Mouse (Mus musculus) kidney, embryonic 16.5 days (tissue): ENCODE measurements around the gene Elmod1. TPM values are rescaled to one million over a fixed set of nuclear protein-coding genes. Genes with fewer than 3 reads are reported as not detected.

ENCODE experiments used
- ATAC-seq: fragments of 200-750 bp; cut with Nextera tagmentation; 2 replicates; pipeline ENCODE4 v1.8.0; 2017; ENCODE audit warnings: moderate TSS enrichment; ENCODE audit not compliant: low FRiP score, low TSS enrichment
- H3K27ac ChIP-seq: fragments of 300-500 bp; sonication (generic); 2 replicates; pipeline ENCODE4 v1.5.1; 2014; ENCODE audit warnings: low read length
- H3K27me3 ChIP-seq: fragments of 300-500 bp; sonication (generic); 2 replicates; pipeline ENCODE4 v1.6.1; 2014; ENCODE audit warnings: low read length, control low read depth, mixed read lengths; ENCODE audit not compliant: insufficient read depth
- H3K36me3 ChIP-seq: fragments of 300-500 bp; sonication (generic); 2 replicates; pipeline ENCODE4 v1.6.1; 2014; ENCODE audit warnings: low read length, control low read depth, mixed read lengths; ENCODE audit not compliant: insufficient read depth
- H3K4me1 ChIP-seq: fragments of 300-500 bp; sonication (generic); 2 replicates; pipeline ENCODE4 v1.6.1; 2014; ENCODE audit warnings: low read length, control low read depth, mixed read lengths; ENCODE audit not compliant: insufficient read depth
- H3K4me2 ChIP-seq: fragments of 300-500 bp; sonication (generic); replicated peaks from 2 replicates; pipeline ENCODE4 v1.6.1; 2014; ENCODE audit warnings: low read depth, low read length
- H3K4me3 ChIP-seq: fragments of 300-500 bp; sonication (generic); 2 replicates; pipeline ENCODE4 v1.5.1; 2014; ENCODE audit warnings: mild to moderate bottlenecking, low read length
- H3K9ac ChIP-seq: fragments of 300-500 bp; sonication (generic); replicated peaks from 2 replicates; pipeline ENCODE4 v1.6.1; 2014; ENCODE audit warnings: low read length
- H3K9me3 ChIP-seq: fragments of 300-500 bp; sonication (generic); 2 replicates; pipeline ENCODE4 v1.6.1; 2016; ENCODE audit warnings: low read length, control low read depth
- WGBS: fragments of 180-500 bp; shearing (Covaris S2); extraction: QIAGEN DNeasy Blood & Tissue Kit; methylation state at CpG from one replicate; pipeline ENCODE4 v1.1.7; 2014; 5-methylcytosine and 5-hydroxymethylcytosine counted together
- polyA plus RNA-seq: library from polyadenylated mRNA; unstranded; fragments of >200 nt; fragmentation: Nextera tagmentation; extraction: Ambion mirVana; gene quantifications from 2 replicates; pipeline ENCODE4 v1.2.1, GENCODE M21; 2015

Elmod1 gene
- polyA plus RNA-seq, 1 experiment from 2014 or later, result 0.41 TPM

- Histone ChIP-seq H3K36me3 (no peaks in the 10 kb centered on the region), H3K9me3 (no peaks in the 10 kb centered on the region), H3K4me2 (peak overlapping the region; percentile 23), H3K27ac (no peak overlapping the region), H3K9ac (no peak overlapping the region), H3K4me3 (no peak overlapping the region), H3K4me1 (peaks cover 7% of the 10 kb centered on the region; the same call in 1 of the 2 replicates), H3K27me3 (no peaks in the 10 kb centered on the region)
- 28% methylated on average over 10 of the region's 10 CpGs for WGBS
- peak; percentile 57; the same call in 1 of the 2 replicates for ATAC-seq
These were observed 59.0 kb downstream of the Elmod1 start for GRCm38 (mm10) chr9:53915929-53916721.

GRCm38 (mm10) chr9:53910823-53911222, 64.3 kb downstream of the Elmod1 start:
- H3K36me3 ChIP-seq, result no peaks in the 10 kb centered on the region
- no peak for ATAC-seq
- H3K9me3 ChIP-seq, result no peaks in the 10 kb centered on the region
- 76% methylated on average over 2 of the region's 2 CpGs for WGBS
- H3K9ac ChIP-seq, result no peak overlapping the region
- no peak overlapping the region for H3K27ac ChIP-seq
- no peak overlapping the region for H3K4me3 ChIP-seq
- H3K27me3 ChIP-seq, result no peaks in the 10 kb centered on the region
- H3K4me1 ChIP-seq, result peaks cover 2% of the 10 kb centered on the region; the same call in 1 of the 2 replicates
- no peak overlapping the region for H3K4me2 ChIP-seq

- Histone ChIP-seq H3K36me3 (no peaks in the 10 kb centered on the region), H3K4me1 (0 out of 2 replicates have a peak, but pooled peaks cover 2% of the 10 kb centered on the region), H3K9me3 (no peaks in the 10 kb centered on the region), H3K4me3 (no peak overlapping the region), H3K4me2 (no peak overlapping the region), H3K27ac (no peak overlapping the region), H3K9ac (no peak overlapping the region), H3K27me3 (no peaks in the 10 kb centered on the region)
- 72% methylated on average over 5 of the region's 5 CpGs for WGBS
- no peak for ATAC-seq
These were observed 64.8 kb downstream of the Elmod1 start for GRCm38 (mm10) chr9:53910331-53910730.

- H3K9me3 ChIP-seq, result no peaks in the 10 kb centered on the region
- no peak overlapping the region for H3K27ac ChIP-seq
- no peaks in the 10 kb centered on the region for H3K36me3 ChIP-seq
- H3K4me1 ChIP-seq, result 0 out of 2 replicates have a peak, but pooled peaks cover 2% of the 10 kb centered on the region
- ATAC-seq, result no peak
- no peaks in the 10 kb centered on the region for H3K27me3 ChIP-seq
- 36% methylated on average over 10 of the region's 10 CpGs for WGBS
- H3K4me3 ChIP-seq, result no peak overlapping the region
- H3K9ac ChIP-seq, result no peak overlapping the region
- no peak overlapping the region for H3K4me2 ChIP-seq
These were observed 68.3 kb downstream of the Elmod1 start for GRCm38 (mm10) chr9:53906798-53907197.

GRCm38 (mm10) chr9:53905418-53905817, 69.7 kb downstream of the Elmod1 start:
- no peak overlapping the region for H3K9ac ChIP-seq
- H3K4me2 ChIP-seq, result no peak overlapping the region
- H3K9me3 ChIP-seq, result no peaks in the 10 kb centered on the region
- ATAC-seq, result no peak
- H3K4me1 ChIP-seq, result 0 out of 2 replicates have a peak, but pooled peaks cover 2% of the 10 kb centered on the region
- H3K4me3 ChIP-seq, result no peak overlapping the region
- 37% methylated on average over 3 of the region's 3 CpGs for WGBS
- H3K27me3 ChIP-seq, result no peaks in the 10 kb centered on the region
- H3K27ac ChIP-seq, result no peak overlapping the region
- no peaks in the 10 kb centered on the region for H3K36me3 ChIP-seq

- ATAC-seq, result no peak
- H3K9me3 ChIP-seq, result no peaks in the 10 kb centered on the region
- 0 out of 2 replicates have a peak, but pooled peaks cover 2% of the 10 kb centered on the region for H3K4me1 ChIP-seq
- H3K27ac ChIP-seq, result no peak overlapping the region
- WGBS, result 90% methylated on average over 7 of the region's 7 CpGs
- no peak overlapping the region for H3K9ac ChIP-seq
- no peaks in the 10 kb centered on the region for H3K36me3 ChIP-seq
- H3K27me3 ChIP-seq, result no peaks in the 10 kb centered on the region
- H3K4me3 ChIP-seq, result no peak overlapping the region
- H3K4me2 ChIP-seq, result no peak overlapping the region
These were observed 71.8 kb downstream of the Elmod1 start for GRCm38 (mm10) chr9:53903215-53903842.

GRCm38 (mm10) chr9:53899836-53900235, 75.3 kb downstream of the Elmod1 start:
- no peak for ATAC-seq
- H3K9me3 ChIP-seq, result no peaks in the 10 kb centered on the region
- no peak overlapping the region for H3K27ac ChIP-seq
- 87% methylated on average over 6 of the region's 6 CpGs for WGBS
- H3K4me2 ChIP-seq, result no peak overlapping the region
- H3K36me3 ChIP-seq, result no peaks in the 10 kb centered on the region
- H3K27me3 ChIP-seq, result no peaks in the 10 kb centered on the region
- no peaks in the 10 kb centered on the region for H3K4me1 ChIP-seq
- H3K9ac ChIP-seq, result no peak overlapping the region
- no peak overlapping the region for H3K4me3 ChIP-seq

GRCm38 (mm10) chr9:53895827-53896226, 79.3 kb downstream of the Elmod1 start:
- no peaks in the 10 kb centered on the region for H3K27me3 ChIP-seq
- H3K36me3 ChIP-seq, result no peaks in the 10 kb centered on the region
- H3K9ac ChIP-seq, result no peak overlapping the region
- no peaks in the 10 kb centered on the region for H3K4me1 ChIP-seq
- WGBS, result 24% methylated on average over 7 of the region's 7 CpGs
- no peak overlapping the region for H3K4me3 ChIP-seq
- H3K9me3 ChIP-seq, result peaks cover 3% of the 10 kb centered on the region; the same call in 1 of the 2 replicates
- H3K4me2 ChIP-seq, result no peak overlapping the region
- H3K27ac ChIP-seq, result no peak overlapping the region
- ATAC-seq, result peak; percentile 61; the same call in 1 of the 2 replicates

GRCm38 (mm10) chr9:53890075-53890474, 85.0 kb downstream of the Elmod1 start:
- Histone ChIP-seq H3K9me3 (peaks cover 3% of the 10 kb centered on the region; the same call in 1 of the 2 replicates), H3K9ac (no peak overlapping the region), H3K4me1 (no peaks in the 10 kb centered on the region), H3K27ac (no peak overlapping the region), H3K4me2 (no peak overlapping the region), H3K36me3 (no peaks in the 10 kb centered on the region), H3K27me3 (no peaks in the 10 kb centered on the region), H3K4me3 (no peak overlapping the region)
- no peak; the same call in 1 of the 2 replicates for ATAC-seq
- WGBS, result 4% methylated on average over 1 of the region's 1 CpGs
